Mouse (Mus musculus): ENCODE data around the gene Zfp493.
A peak's percentile ranks its signal among the peaks of the same experiment; 100 is the strongest.
"Not testable (repeated sequence)": the region's sequence is repeated elsewhere in the genome, so short reads cannot be mapped to it uniquely, and the experiment has no call there.

Gene Zfp493

GRCm38 (mm10) chr13:67779265-67780221, at the start of gene Zfp493:
Gene Zfp493, plus strand, starts transcription at chr13:67779693.
- DNase-seq (ENCODE audit: low spot score): peak; percentile 91

GRCm38 (mm10) chr13:67734391-67734790, 45.1 kb upstream of the Zfp493 start:
- DNase-seq (ENCODE audit: low spot score): not testable (repeated sequence)

GRCm38 (mm10) chr13:67742941-67743340, 36.6 kb upstream of the Zfp493 start:
- no peak for DNase-seq (ENCODE audit: low spot score)

- no peak for DNase-seq (ENCODE audit: low spot score)
Observed at GRCm38 (mm10) chr13:67743896-67744295, 35.6 kb upstream of the Zfp493 start.

GRCm38 (mm10) chr13:67754333-67755306, 24.9 kb upstream of the Zfp493 start, which contains the start of gene Zfp85:
Gene Zfp85, minus strand, starts transcription at chr13:67755228.
- peak; percentile 82 for DNase-seq (ENCODE audit: low spot score)

GRCm38 (mm10) chr13:67755761-67756160, 23.7 kb upstream of the Zfp493 start:
- DNase-seq (ENCODE audit: low spot score): peak; percentile 90

- peak; percentile 51 for DNase-seq (ENCODE audit: low spot score)
Observed at GRCm38 (mm10) chr13:67759966-67760365, 19.5 kb upstream of the Zfp493 start.

GRCm38 (mm10) chr13:67763031-67763768, 16.3 kb upstream of the Zfp493 start:
- DNase-seq (ENCODE audit: low spot score): no peak

- DNase-seq (ENCODE audit: low spot score): no peak
Observed at GRCm38 (mm10) chr13:67791921-67792455, 12.5 kb downstream of the Zfp493 start.

- DNase-seq (ENCODE audit: low spot score): no peak
Observed at GRCm38 (mm10) chr13:67798618-67799017, 19.1 kb downstream of the Zfp493 start.

GRCm38 (mm10) chr13:67799151-67799550, 19.7 kb downstream of the Zfp493 start:
- not testable (repeated sequence) for DNase-seq (ENCODE audit: low spot score)

GRCm38 (mm10) chr13:67811651-67812210, 32.2 kb downstream of the Zfp493 start:
- peak; percentile 53 for DNase-seq (ENCODE audit: low spot score)

GRCm38 (mm10) chr13:67812961-67813709, 33.6 kb downstream of the Zfp493 start:
- peak; percentile 91 for DNase-seq (ENCODE audit: low spot score)

- DNase-seq (ENCODE audit: low spot score): peak; percentile 91
Observed at GRCm38 (mm10) chr13:67813710-67814660, 34.5 kb downstream of the Zfp493 start, which contains the start of gene Zfp273. Gene Zfp273, plus strand, starts transcription at chr13:67813740.

GRCm38 (mm10) chr13:67818636-67819035, 39.1 kb downstream of the Zfp493 start:
- peak; percentile 54 for DNase-seq (ENCODE audit: low spot score)

GRCm38 (mm10) chr13:67830911-67831336, 51.4 kb downstream of the Zfp493 start, which contains the start of gene Gm10037:
Gene Gm10037, plus strand, starts transcription at chr13:67831106.
- DNase-seq (ENCODE audit: low spot score): no peak

GRCm38 (mm10) chr13:67833137-67833536, 53.6 kb downstream of the Zfp493 start:
- DNase-seq (ENCODE audit: low spot score): not testable (repeated sequence)
